Mouse (Mus musculus) embryonic facial prominence, embryonic 12.5 days (tissue): Measurements from ENCODE around the gene Socs1. TPM values are rescaled to one million over a fixed set of nuclear protein-coding genes. Genes with fewer than 3 reads are reported as not detected.

Experiments
- ATAC-seq: fragments of 200-750 bp; cut with Nextera tagmentation; 2 replicates; pipeline ENCODE4 v1.8.0; 2017; ENCODE audit not compliant: insufficient number of reproducible peaks, insufficient read depth, low FRiP score, low TSS enrichment
- H3K27ac ChIP-seq: fragments of 300-500 bp; sonication (generic); 2 replicates; pipeline ENCODE4 v1.5.1; 2016; ENCODE audit warnings: mild to moderate bottlenecking
- H3K27me3 ChIP-seq: fragments of 300-500 bp; sonication (generic); 2 replicates; pipeline ENCODE4 v1.6.1; 2016; ENCODE audit warnings: mild to moderate bottlenecking, moderate library complexity
- H3K36me3 ChIP-seq: fragments of 300-500 bp; sonication (generic); 2 replicates; pipeline ENCODE4 v1.6.1; 2016; ENCODE audit warnings: mild to moderate bottlenecking
- H3K4me1 ChIP-seq: fragments of 300-500 bp; sonication (generic); 2 replicates; pipeline ENCODE4 v1.6.1; 2016
- H3K4me2 ChIP-seq: fragments of 300-500 bp; sonication (generic); replicated peaks from 2 replicates; pipeline ENCODE4 v1.6.1; 2016; ENCODE audit warnings: mild to moderate bottlenecking, moderate library complexity
- H3K4me3 ChIP-seq: fragments of 300-500 bp; sonication (generic); 2 replicates; pipeline ENCODE4 v1.5.1; 2016; ENCODE audit warnings: mild to moderate bottlenecking
- H3K9ac ChIP-seq: fragments of 300-500 bp; sonication (generic); 2 replicates; pipeline ENCODE4 v1.6.1; 2016; ENCODE audit warnings: mild to moderate bottlenecking, moderate library complexity
- H3K9me3 ChIP-seq: fragments of 300-500 bp; sonication (generic); 2 replicates; pipeline ENCODE4 v1.6.1; 2016; ENCODE audit warnings: mild to moderate bottlenecking, moderate library complexity
- WGBS: fragments of 180-500 bp; shearing (Covaris S2); methylation state at CpG from one replicate; pipeline ENCODE4 v1.1.7; 2016; 5-methylcytosine and 5-hydroxymethylcytosine counted together
- polyA plus RNA-seq: library from polyadenylated mRNA; unstranded; fragments of >200 nt; fragmentation: Nextera tagmentation; extraction: Ambion mirVana; gene quantifications from 2 replicates; pipeline ENCODE4 v1.2.1, GENCODE M21; 2016

Socs1 gene
- polyA plus RNA-seq: 11.4 and 12.5 TPM in 2 replicates

DNA sequence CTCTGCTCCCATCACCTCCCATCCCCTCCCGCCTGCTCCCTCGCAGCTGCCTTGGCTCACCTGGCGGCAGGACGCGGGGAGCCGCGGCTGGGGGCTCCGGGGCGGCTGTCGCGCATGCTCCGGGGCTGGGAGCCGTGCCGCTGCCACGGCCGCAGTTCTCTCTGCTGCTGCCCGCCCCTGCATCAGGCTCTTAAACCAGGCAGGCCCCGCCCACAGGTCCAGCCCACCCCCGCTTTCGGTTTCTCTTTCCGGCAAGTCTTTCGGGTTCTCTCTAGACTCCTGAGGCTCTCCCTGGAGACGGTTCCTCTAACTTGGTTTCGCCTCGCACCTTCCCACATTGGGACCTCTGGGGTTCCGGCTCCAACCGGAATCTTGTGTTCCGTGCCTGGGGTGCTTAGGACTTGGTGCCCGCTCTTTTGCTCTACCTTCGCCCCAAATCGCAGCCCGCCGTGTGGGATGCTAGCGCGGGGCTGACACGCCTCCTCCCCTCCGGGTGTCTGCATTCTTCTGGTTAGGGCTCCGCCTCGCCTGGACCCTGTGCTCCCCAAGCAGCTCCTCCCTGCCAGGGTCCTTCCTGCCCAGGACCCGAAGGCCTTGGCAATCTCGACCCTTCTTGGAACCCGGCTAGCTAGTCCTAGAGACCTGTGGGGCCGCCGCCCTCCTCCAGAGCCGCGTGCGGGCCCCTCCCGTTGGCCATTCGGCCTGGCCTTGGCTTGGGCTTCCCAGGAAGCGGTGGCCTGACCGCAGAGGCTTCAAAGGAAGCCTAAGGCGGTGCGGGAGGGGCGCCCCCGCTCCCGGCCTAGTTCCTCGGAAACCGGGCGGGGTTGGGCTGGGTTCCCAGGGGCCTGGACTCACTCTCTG, at the start of gene Socs1:
Gene Socs1 (minus strand): TSS at position 166 of the 861 bp plus-strand sequence.
- H3K27ac ChIP-seq: peak within 1 kb of the TSS; percentile 98
- WGBS: under 1% methylated on average over 59 of the region's 59 CpGs

DNA sequence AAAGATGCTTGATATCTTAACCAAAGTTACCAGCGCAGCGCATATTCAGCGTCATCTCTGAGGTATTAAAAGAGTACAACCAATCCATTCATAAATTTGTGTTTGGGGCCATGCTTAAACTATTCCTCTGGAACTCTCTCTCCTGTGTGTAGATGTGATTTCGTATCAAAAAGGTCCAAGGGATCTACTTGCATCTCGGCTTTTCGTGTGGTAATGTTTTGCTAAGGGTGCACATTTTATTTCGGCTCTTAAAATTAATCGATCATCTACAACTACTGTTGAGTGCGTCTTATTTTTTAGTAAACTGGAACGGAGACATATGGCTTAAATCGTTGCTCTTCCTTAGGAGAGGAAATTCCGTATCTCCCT, 49.2 kb upstream of the Socs1 start:
- peak overlapping the region; percentile 80 for H3K4me3 ChIP-seq
- WGBS: 8% methylated on average over 12 of the region's 12 CpGs
- 0 out of 2 replicates have a peak, but pooled peaks cover 2% of the 10 kb centered on the region for H3K36me3 ChIP-seq
- H3K27ac ChIP-seq: peak overlapping the region; percentile 85; the same call in 1 of the 2 replicates
- ATAC-seq: no peak
- peak overlapping the region; percentile 27; the same call in 1 of the 2 replicates for H3K9ac ChIP-seq
- peak overlapping the region; percentile 81 for H3K4me2 ChIP-seq
- no peaks in the 10 kb centered on the region for H3K9me3 ChIP-seq
- H3K4me1 ChIP-seq: peaks cover 39% of the 10 kb centered on the region
- H3K27me3 ChIP-seq: no peaks in the 10 kb centered on the region

More for the DNA sequence above, at the start of gene Socs1:
- H3K36me3 ChIP-seq: no peaks in the 10 kb centered on the region
- peak; percentile 85 for ATAC-seq
- H3K9me3 ChIP-seq: no peaks in the 10 kb centered on the region
- peaks cover 30% of the 10 kb centered on the region for H3K4me1 ChIP-seq
- H3K4me2 ChIP-seq: peak within 1 kb of the TSS; percentile 98
- H3K9ac ChIP-seq: peak within 1 kb of the TSS; percentile 79
- H3K4me3 ChIP-seq: peak within 1 kb of the TSS; percentile 52
- H3K27me3 ChIP-seq: no peaks in the 10 kb centered on the region

DNA sequence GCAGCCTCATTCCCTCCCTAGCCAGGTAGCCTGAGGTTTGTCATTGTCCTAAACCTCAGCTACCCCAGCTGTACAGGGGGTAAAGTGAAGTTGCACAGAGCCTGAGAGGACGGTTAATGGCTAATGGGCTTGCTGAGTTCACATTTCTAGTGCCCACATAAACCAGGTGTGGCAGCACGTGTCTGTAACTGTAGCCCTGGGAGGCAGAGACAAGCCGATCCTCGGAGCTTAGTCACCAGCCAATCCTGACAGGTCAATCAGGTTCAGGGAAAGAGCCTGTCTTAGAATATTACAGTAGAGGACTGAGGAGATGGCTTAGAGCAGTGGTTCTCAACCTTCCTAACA, 43.1 kb upstream of the Socs1 start:
- Histone ChIP-seq H3K36me3 (no peaks in the 10 kb centered on the region), H3K9ac (no peak overlapping the region), H3K4me2 (no peak overlapping the region), H3K4me3 (no peak overlapping the region), H3K4me1 (peaks cover 5% of the 10 kb centered on the region; the same call in 1 of the 2 replicates), H3K9me3 (no peaks in the 10 kb centered on the region), H3K27ac (no peak overlapping the region), H3K27me3 (no peaks in the 10 kb centered on the region)
- ATAC-seq: no peak
- WGBS: 71% methylated on average over 4 of the region's 4 CpGs

DNA sequence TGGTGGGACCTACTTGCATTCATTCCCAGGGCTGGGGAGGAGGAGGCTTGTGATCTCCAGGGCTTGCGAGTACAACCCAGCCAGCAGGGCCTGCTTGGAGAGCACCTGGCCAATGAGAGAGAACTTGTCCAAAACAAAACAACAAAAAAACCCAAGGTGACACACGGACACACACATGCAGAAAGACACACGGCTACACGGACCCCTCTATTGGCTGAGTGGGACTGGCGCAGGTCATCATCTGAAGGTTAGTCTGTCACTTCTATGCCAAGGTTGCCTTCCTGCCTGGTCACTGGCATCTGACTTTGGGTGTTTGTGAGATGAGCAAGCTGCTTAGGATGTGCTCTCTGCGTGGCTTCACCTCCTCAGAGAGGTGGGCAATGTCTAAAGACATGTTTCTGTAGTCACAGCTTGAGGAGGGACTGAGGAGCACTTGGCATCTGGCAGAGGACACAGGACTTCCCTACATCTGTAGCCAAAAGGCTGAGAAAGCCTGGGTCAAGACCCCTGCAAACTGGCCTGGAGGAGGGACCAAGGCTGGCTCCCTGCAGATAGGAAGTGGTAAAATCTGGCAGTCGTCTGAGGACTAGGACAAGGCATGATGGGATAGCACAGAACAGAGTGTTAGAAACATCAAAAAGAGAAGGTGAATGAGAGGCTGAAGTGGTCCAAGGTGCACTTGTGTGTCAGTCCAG, 42.6 kb upstream of the Socs1 start:
- Histone ChIP-seq H3K4me1 (peaks cover 5% of the 10 kb centered on the region; the same call in 1 of the 2 replicates), H3K9ac (no peak overlapping the region), H3K27me3 (no peaks in the 10 kb centered on the region), H3K36me3 (no peaks in the 10 kb centered on the region), H3K4me3 (no peak overlapping the region), H3K4me2 (no peak overlapping the region), H3K27ac (no peak overlapping the region), H3K9me3 (no peaks in the 10 kb centered on the region)
- no peak for ATAC-seq
- WGBS: 81% methylated on average over 7 of the region's 7 CpGs

DNA sequence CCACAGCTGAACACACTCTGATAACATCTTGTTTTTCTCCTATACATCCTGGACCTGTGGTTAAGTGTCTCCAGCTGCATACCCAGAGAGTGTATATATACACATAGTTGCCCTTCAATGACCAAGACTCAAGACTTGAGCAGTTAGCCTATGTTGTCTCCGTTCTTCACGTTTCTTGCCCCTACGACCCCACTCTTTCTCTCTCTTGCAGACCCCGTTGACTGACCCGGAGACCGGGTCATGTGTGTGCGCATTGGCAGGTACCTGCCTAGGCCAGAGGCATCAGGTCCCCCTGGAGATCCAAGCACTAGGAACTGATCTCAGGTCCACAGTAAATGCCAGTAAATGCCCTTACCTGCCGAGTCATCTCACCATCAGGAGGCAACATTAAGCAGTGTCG, 41.9 kb upstream of the Socs1 start:
- Histone ChIP-seq H3K9me3 (no peaks in the 10 kb centered on the region), H3K4me3 (no peak overlapping the region), H3K9ac (no peak overlapping the region), H3K27me3 (no peaks in the 10 kb centered on the region), H3K4me1 (peaks cover 5% of the 10 kb centered on the region; the same call in 1 of the 2 replicates), H3K4me2 (no peak overlapping the region), H3K36me3 (no peaks in the 10 kb centered on the region), H3K27ac (no peak overlapping the region)
- no peak for ATAC-seq
- 90% methylated on average over 9 of the region's 9 CpGs for WGBS

DNA sequence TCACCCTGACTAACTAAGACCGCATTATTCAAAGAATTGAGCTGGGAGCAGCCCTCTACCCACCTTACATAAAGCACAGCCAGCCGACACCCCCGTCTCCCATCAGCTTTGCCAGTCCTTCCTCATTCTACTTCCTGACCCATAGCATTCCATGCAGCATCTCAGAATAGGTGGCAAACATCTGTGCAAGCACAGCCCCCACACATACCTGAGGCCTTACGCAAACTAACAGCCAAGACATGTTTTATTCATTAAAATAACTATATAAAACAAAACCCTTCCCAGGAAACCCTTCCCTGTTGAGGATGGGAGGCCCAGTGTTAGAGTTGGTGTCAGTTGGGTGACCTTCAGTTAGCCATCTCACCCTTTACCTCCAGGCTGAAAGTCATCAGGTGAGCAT, 40.5 kb upstream of the Socs1 start:
- no peaks in the 10 kb centered on the region for H3K36me3 ChIP-seq
- H3K4me2 ChIP-seq: no peak overlapping the region
- H3K4me3 ChIP-seq: no peak overlapping the region
- 0 out of 2 replicates have a peak overlapping the region, but pooled peaks have one; percentile 3 for H3K27ac ChIP-seq
- H3K9ac ChIP-seq: no peak overlapping the region
- no peaks in the 10 kb centered on the region for H3K9me3 ChIP-seq
- no peaks in the 10 kb centered on the region for H3K27me3 ChIP-seq
- no peak for ATAC-seq
- WGBS: 75% methylated on average over 4 of the region's 4 CpGs
- peaks cover 5% of the 10 kb centered on the region; the same call in 1 of the 2 replicates for H3K4me1 ChIP-seq

DNA sequence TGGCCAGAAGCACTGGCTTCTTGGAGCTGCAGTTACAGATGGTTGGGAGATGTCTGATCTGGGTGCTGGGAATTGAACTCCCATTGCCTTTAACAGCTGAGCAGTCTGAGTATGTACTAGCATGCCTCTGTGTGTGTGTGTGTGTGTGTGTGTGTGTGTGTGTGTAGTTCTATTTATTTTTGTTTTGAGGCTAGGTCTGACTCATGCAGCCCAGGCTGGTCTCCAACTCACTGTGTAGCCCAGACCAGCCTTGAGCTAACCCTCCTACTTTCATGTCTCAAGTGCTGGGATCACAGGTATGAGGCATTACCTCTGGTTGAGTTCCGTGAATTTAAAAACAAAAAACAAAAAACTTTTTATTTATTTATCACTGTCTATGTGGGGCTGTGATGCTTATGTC, 39.2 kb upstream of the Socs1 start:
- Histone ChIP-seq H3K4me2 (no peak overlapping the region), H3K4me3 (no peak overlapping the region), H3K27ac (no peak overlapping the region), H3K4me1 (peaks cover 5% of the 10 kb centered on the region; the same call in 1 of the 2 replicates), H3K9me3 (no peaks in the 10 kb centered on the region), H3K36me3 (no peaks in the 10 kb centered on the region), H3K9ac (no peak overlapping the region), H3K27me3 (no peaks in the 10 kb centered on the region)
- no peak for ATAC-seq
- WGBS: 83% methylated on average over 1 of the region's 1 CpGs

DNA sequence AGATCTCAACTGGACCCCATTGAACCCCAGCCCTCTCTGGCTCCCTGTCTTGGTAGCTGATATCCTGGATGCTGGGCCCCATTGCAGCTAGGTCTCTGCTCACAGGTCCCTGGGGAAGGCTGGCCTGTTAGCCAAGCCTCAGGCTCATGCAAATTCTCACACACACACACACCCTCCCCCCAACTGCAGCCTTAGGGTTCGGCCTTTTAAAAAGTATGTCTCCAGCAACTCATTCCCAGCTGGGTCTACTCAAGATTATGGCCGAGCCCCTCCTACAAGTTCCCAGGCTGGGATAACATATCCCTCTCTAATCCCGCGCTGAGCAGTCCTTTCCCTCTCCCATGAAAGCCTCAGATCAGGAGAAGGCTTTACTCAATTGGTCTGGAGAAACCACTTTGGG, 36.1 kb upstream of the Socs1 start:
- Histone ChIP-seq H3K27ac (no peak overlapping the region), H3K27me3 (no peaks in the 10 kb centered on the region), H3K4me1 (peaks cover 5% of the 10 kb centered on the region; the same call in 1 of the 2 replicates), H3K4me2 (no peak overlapping the region), H3K4me3 (no peak overlapping the region), H3K36me3 (no peaks in the 10 kb centered on the region), H3K9me3 (no peaks in the 10 kb centered on the region), H3K9ac (no peak overlapping the region)
- 59% methylated on average over 4 of the region's 4 CpGs for WGBS
- ATAC-seq: no peak

DNA sequence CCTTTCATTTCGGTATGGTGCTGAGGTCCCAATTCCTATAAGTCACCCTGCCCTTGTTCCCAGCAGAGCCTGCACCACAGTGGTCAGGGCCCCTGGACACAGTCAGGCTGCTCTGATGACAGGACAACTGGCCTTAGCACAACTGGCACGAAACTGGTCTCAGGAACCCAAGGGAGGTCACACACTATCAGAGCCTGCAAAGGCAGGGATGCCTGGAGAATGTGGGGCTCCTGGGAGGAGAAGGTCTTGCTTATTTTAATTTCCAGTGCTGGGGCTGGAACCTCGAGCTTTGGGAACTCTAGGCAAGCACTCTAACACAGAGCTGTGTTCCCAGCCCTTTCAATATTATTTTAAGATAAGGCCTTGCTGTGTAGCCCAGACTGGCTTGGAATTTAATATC, 34.6 kb upstream of the Socs1 start:
- 67% methylated on average over 3 of the region's 3 CpGs for WGBS

DNA sequence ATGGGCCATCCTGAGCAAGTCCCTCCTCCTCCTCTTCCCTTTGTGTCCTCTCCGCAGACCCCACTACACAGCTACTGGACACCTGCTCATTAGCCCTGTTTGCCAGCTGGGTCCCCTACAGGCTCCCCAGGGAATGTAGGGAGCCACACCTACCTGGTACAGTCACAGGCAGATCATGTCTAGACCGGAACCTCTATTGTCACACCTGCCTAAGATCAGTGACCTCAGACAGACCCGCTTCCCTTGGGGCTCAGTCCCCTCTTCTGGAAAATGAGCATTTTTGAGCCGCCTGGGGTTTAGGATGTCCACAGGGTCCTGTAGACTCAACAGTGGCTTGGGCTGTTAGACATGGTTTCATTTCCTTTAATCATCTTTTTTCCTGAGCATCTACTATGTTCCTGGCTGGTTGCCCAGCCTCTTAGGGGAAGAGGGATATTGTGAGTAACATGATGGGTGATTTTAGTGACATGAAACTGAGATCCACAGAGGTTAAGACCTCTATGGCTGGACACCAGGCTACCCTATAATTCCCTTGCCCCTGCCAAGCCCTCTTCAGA, 33.3 kb upstream of the Socs1 start:
- 78% methylated on average over 4 of the region's 4 CpGs for WGBS

More for the DNA sequence above, 34.6 kb upstream of the Socs1 start:
- Histone ChIP-seq H3K9me3 (no peaks in the 10 kb centered on the region), H3K9ac (no peak overlapping the region), H3K4me3 (no peak overlapping the region), H3K27me3 (no peaks in the 10 kb centered on the region), H3K36me3 (no peaks in the 10 kb centered on the region), H3K4me2 (no peak overlapping the region), H3K4me1 (no peaks in the 10 kb centered on the region), H3K27ac (no peak overlapping the region)
- no peak for ATAC-seq

DNA sequence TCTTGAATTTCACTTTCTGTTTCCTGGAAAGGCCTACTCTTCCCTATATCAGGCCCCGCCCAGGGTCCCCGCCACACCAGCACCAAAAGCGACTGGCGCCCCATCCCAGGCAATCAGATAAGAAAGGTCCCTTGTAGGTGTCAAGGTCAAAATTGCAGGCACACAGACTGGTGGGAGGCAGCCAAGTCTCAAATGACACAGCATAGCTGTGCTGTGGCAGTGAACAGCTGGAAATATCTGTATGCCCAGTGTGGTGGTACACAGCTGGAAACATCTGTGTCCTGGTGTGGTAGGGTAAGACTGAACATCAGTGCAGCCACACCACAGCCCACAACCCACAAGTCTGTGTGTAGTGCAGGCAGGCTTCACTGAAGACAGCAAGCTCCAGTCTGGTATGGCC, 29.5 kb upstream of the Socs1 start:
- Histone ChIP-seq H3K9me3 (no peaks in the 10 kb centered on the region), H3K27me3 (no peaks in the 10 kb centered on the region), H3K4me3 (no peak overlapping the region), H3K9ac (no peak overlapping the region), H3K4me1 (no peaks in the 10 kb centered on the region), H3K27ac (no peak overlapping the region), H3K4me2 (no peak overlapping the region), H3K36me3 (no peaks in the 10 kb centered on the region)
- no peak for ATAC-seq
- 83% methylated on average over 4 of the region's 4 CpGs for WGBS

More for the DNA sequence above, 33.3 kb upstream of the Socs1 start:
- no peak overlapping the region for H3K4me3 ChIP-seq
- ATAC-seq: no peak
- H3K27me3 ChIP-seq: no peaks in the 10 kb centered on the region
- H3K4me2 ChIP-seq: no peak overlapping the region
- H3K9ac ChIP-seq: no peak overlapping the region
- no peak overlapping the region for H3K27ac ChIP-seq
- no peaks in the 10 kb centered on the region for H3K36me3 ChIP-seq
- no peaks in the 10 kb centered on the region for H3K4me1 ChIP-seq
- H3K9me3 ChIP-seq: no peaks in the 10 kb centered on the region
